Mouse (Mus musculus): ENCODE data around the gene Tmem207.
"Not testable (repeated sequence)": the region's sequence is repeated elsewhere in the genome, so short reads cannot be mapped to it uniquely, and the experiment has no call there.

Gene Tmem207

DNA sequence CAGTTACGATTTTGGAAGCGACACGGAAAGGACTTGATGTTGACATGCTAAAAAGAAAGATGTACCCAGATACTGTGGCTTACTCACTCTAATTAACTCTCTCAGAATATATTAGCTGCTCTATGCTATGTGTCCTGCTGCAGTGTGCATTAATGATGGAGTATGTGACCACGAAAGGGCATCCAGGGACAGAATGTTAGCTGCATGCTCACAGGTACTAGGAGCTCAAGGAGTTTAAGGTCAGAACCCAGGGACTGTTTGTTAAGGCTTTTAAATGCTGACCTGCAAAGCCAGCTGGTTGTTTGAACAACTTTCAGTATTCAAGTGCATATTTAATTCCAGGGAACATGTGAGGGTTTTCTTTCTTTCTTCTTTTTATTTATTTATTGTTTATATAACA, at the start of gene Tmem207:
Tmem207 (minus strand) TSS at position 101 of the 400 bp plus-strand sequence.
- no peak for ATAC-seq (ENCODE audit: insufficient number of reproducible peaks, low FRiP score, low TSS enrichment)

DNA sequence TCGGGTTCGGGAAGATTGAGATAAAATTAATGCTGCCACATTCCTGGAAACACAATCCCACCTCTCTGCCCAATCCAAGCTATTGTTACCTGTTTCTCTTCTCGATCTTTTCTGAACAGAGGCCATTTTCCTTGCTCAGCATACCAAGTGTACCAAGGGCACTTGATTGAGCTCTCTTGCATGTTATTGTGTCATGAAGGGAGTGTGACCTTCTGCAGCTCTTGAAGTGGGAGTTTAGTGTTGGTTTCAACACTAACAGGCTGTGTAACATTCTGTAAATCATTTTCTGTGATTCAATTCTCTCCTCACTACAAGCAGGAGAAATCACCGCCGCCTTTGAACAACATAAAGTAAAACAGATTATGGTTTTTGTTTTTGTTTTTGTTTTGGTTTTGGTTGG, 47.6 kb upstream of the Tmem207 start:
- no peak for ATAC-seq (ENCODE audit: insufficient number of reproducible peaks, low FRiP score, low TSS enrichment)

GRCm38 (mm10) chr16:26571836-26572235, 45.3 kb upstream of the Tmem207 start:
- no peak for ATAC-seq (ENCODE audit: insufficient number of reproducible peaks, low FRiP score, low TSS enrichment)

GRCm38 (mm10) chr16:26569387-26569978, 42.9 kb upstream of the Tmem207 start:
- ATAC-seq (ENCODE audit: insufficient number of reproducible peaks, low FRiP score, low TSS enrichment): no peak

DNA sequence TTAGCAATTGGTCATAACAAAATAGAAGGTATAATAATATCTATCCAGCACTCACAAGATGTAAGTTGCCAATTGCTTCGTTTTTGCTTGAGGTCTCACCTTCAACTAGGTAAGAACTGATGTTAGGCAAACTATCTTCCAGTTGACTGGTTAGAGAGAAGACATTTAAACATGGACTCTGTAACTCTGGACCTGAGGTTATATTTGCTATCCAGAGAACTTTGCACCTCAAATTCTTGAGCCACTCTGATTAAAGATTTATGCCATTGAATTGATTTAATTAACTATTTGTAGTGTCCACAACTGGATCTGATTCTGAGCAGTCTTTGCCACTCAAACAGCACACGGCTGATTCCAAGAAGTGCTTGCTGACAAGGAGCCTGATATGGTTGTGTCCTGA, 36.2 kb upstream of the Tmem207 start:
- no peak for ATAC-seq (ENCODE audit: insufficient number of reproducible peaks, low FRiP score, low TSS enrichment)

- ATAC-seq (ENCODE audit: insufficient number of reproducible peaks, low FRiP score, low TSS enrichment): no peak
Measured at GRCm38 (mm10) chr16:26561743-26562142, 35.2 kb upstream of the Tmem207 start.

- no peak for ATAC-seq (ENCODE audit: insufficient number of reproducible peaks, low FRiP score, low TSS enrichment)
Measured at GRCm38 (mm10) chr16:26558797-26559196, 32.2 kb upstream of the Tmem207 start.

GRCm38 (mm10) chr16:26552234-26552633, 25.7 kb upstream of the Tmem207 start:
- ATAC-seq (ENCODE audit: insufficient number of reproducible peaks, low FRiP score, low TSS enrichment): no peak

DNA sequence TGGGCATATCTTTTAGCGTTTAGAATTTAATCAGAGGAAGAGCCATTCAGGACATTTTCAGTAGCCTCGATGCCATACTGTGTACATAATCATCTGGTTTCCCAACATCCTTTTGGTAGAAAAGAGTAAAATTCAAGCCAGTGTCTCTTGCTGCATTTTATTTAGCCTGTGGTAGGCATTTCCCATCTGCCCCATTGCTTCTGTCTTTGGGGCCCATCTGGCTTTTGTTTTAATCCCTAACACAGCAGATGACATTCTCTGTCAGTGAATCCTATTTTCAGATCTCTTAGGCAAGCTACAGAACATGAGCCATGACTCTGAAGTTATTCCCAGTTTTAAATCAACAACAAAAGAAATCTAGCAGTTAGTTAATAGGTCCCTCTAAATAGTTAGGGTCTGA, 22.7 kb upstream of the Tmem207 start:
- no peak for ATAC-seq (ENCODE audit: insufficient number of reproducible peaks, low FRiP score, low TSS enrichment)

- no peak for ATAC-seq (ENCODE audit: insufficient number of reproducible peaks, low FRiP score, low TSS enrichment)
Measured at GRCm38 (mm10) chr16:26546879-26547206, 20.3 kb upstream of the Tmem207 start.

DNA sequence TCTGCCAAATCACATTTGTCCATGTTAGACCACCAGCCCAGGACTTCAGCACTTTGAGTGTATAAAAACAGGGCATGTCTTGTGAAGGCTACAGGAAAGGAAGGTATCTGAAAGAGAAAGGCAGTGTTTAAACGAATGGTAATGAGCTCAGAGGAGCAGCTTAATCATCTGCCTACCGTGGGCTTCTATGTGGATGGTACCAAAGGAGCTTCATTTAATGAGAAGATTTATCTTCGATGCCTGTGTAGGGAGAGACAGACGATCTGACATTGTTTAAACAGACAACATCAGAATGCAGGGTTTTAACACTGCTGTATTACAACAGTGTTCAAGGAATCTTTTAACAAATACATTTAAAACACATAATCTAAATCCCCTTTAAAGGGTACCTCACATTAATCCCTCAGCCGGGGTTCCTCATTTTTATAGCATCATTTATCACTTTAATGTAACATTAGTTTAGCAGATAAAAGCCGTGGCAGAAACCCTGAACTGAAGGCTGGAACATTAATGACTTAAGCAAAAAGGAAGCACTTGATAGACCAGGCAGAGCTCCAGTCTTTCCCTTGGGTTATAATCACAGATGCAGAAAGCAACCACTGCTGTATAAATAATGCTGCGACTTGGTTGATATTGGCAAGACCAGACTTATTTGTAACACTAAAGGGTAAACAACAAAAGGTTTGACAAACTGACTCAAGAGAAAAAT, 19.8 kb upstream of the Tmem207 start:
- no peak for ATAC-seq (ENCODE audit: insufficient number of reproducible peaks, low FRiP score, low TSS enrichment)

GRCm38 (mm10) chr16:26532287-26532686, 5.7 kb upstream of the Tmem207 start:
- ATAC-seq (ENCODE audit: insufficient number of reproducible peaks, low FRiP score, low TSS enrichment): no peak

GRCm38 (mm10) chr16:26530451-26530850, 3.9 kb upstream of the Tmem207 start:
- no peak for ATAC-seq (ENCODE audit: insufficient number of reproducible peaks, low FRiP score, low TSS enrichment)

- no peak for ATAC-seq (ENCODE audit: insufficient number of reproducible peaks, low FRiP score, low TSS enrichment)
Measured at GRCm38 (mm10) chr16:26527931-26528666, 1.5 kb upstream of the Tmem207 start.

- no peak for ATAC-seq (ENCODE audit: insufficient number of reproducible peaks, low FRiP score, low TSS enrichment)
Measured at GRCm38 (mm10) chr16:26525832-26526231, 737 bp downstream of the Tmem207 start.

- no peak for ATAC-seq (ENCODE audit: insufficient number of reproducible peaks, low FRiP score, low TSS enrichment)
Measured at GRCm38 (mm10) chr16:26519596-26519995, 7.0 kb downstream of the Tmem207 start.

DNA sequence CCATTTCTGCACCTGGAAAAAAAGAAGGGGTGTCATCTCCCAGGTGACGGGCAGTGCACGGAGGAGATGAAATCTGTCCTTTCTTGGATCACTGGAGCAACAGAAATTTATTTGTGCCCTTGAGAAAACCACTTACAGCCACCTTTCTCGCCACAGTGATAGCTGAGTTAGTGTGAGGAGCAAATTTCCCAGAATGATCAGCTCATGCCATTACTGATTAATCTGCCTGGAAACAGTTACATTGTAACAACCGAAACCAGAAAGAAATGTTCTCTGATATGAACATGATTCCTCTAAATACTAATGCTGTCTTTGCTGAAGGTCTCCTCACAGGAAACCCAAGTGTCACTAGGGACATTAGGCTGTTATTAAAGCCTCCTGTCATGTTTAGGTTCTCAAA, 21.6 kb downstream of the Tmem207 start:
- no peak for ATAC-seq (ENCODE audit: insufficient number of reproducible peaks, low FRiP score, low TSS enrichment)

DNA sequence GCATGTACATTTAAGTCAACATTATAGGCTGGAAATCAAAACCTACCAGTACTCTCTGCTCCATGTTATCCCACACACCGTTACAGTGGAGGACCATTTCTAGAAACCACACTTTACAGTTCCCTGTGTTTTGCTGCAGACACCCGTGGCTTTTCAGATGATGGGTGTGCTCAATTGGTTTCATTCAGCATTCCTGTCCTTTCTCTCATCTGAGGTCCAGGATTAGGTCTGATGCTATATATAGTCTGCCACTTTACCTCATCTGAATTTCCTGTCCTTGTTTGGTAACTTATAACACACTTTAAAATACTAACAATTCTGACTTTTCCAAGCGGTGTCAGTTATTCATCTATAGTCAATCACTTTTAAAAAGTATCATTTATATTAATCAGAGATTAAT, 25.8 kb downstream of the Tmem207 start:
- no peak for ATAC-seq (ENCODE audit: insufficient number of reproducible peaks, low FRiP score, low TSS enrichment)

GRCm38 (mm10) chr16:26499705-26500104, 26.9 kb downstream of the Tmem207 start:
- not testable (repeated sequence) for ATAC-seq (ENCODE audit: insufficient number of reproducible peaks, low FRiP score, low TSS enrichment)

DNA sequence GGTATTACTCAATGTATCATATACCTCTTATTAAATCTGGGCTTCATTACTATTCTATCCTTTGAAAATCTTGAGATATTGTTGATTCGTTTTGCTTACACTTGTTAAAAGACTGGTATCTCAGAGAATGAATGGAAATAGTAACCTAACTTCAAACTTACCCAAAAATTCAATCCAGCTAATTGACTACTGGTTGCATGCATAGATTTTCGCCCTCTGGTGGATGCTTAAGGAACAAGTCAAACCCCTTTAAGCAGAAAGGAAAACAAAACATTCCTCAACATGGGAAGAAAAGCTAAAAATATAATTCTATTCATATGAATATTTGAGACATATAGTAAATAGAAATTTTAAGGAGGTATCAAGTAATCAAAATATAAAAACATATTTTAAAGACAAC, 30.8 kb downstream of the Tmem207 start:
- no peak for ATAC-seq (ENCODE audit: insufficient number of reproducible peaks, low FRiP score, low TSS enrichment)

- ATAC-seq (ENCODE audit: insufficient number of reproducible peaks, low FRiP score, low TSS enrichment): no peak
Measured at GRCm38 (mm10) chr16:26471254-26471653, 55.3 kb downstream of the Tmem207 start.

DNA sequence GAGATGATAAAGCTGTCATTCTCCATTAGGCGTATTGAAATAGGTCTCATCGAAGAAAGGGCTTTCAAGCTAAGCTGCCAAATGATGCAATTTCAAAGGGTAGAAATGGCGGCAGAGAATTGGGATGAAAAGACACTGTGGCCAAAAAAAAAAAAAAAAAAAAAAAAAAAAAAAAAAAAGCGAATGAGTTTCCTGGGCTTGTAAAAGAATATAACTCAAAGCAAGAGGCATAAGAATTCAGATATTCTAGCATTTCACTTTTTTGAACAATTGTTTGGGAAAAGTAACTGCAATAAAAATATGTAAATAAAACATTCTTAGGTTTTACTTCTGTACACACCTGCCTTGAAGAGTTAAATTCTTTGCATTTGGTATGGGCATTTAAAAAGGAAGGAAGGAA, 60.0 kb downstream of the Tmem207 start:
- no peak for ATAC-seq (ENCODE audit: insufficient number of reproducible peaks, low FRiP score, low TSS enrichment)
